Mouse (Mus musculus) midbrain, embryonic 10.5 days (tissue): ENCODE results near the gene Col6a4. TPM values are rescaled to one million over a fixed set of nuclear protein-coding genes. Genes with fewer than 3 reads are reported as not detected.

ENCODE experiments used
- DNase-seq: peaks from one replicate; pipeline ENCODE4 v3.0.0-alpha.2; 2017; ENCODE audit warnings: low spot score
- H3K27ac ChIP-seq: fragments of 300-500 bp; sonication (generic); replicated peaks from 2 replicates; pipeline ENCODE4 v1.5.1; 2016; ENCODE audit warnings: mild to moderate bottlenecking
- H3K27me3 ChIP-seq: fragments of 300-500 bp; sonication (generic); 2 replicates; pipeline ENCODE4 v1.6.1; 2016; ENCODE audit warnings: low read depth, mild to moderate bottlenecking; ENCODE audit not compliant: poor library complexity, severe bottlenecking
- H3K36me3 ChIP-seq: fragments of 300-500 bp; sonication (generic); 2 replicates; pipeline ENCODE4 v1.6.1; 2016; ENCODE audit warnings: mild to moderate bottlenecking, moderate library complexity
- H3K4me1 ChIP-seq: fragments of 300-500 bp; sonication (generic); 2 replicates; pipeline ENCODE4 v1.6.1; 2016
- H3K4me3 ChIP-seq: fragments of 300-500 bp; sonication (generic); 2 replicates; pipeline ENCODE4 v1.5.1; 2016; ENCODE audit warnings: mild to moderate bottlenecking, moderate library complexity
- H3K9me3 ChIP-seq: fragments of 300-500 bp; sonication (generic); replicated peaks from 2 replicates; pipeline ENCODE4 v1.6.1; 2016; ENCODE audit warnings: mild to moderate bottlenecking
- WGBS: fragments of 180-500 bp; shearing (Covaris S2); methylation state at CpG from one replicate; pipeline ENCODE4 v1.1.7; 2016; 5-methylcytosine and 5-hydroxymethylcytosine counted together
- polyA plus RNA-seq: library from polyadenylated mRNA; unstranded; fragments of >200 nt; fragmentation: Nextera tagmentation; extraction: Ambion mirVana; gene quantifications from 2 replicates; pipeline ENCODE4 v1.2.1, GENCODE M21; 2016

Gene Col6a4
- polyA plus RNA-seq, 1 experiment from 2014 or later: 0.10 TPM

DNA sequence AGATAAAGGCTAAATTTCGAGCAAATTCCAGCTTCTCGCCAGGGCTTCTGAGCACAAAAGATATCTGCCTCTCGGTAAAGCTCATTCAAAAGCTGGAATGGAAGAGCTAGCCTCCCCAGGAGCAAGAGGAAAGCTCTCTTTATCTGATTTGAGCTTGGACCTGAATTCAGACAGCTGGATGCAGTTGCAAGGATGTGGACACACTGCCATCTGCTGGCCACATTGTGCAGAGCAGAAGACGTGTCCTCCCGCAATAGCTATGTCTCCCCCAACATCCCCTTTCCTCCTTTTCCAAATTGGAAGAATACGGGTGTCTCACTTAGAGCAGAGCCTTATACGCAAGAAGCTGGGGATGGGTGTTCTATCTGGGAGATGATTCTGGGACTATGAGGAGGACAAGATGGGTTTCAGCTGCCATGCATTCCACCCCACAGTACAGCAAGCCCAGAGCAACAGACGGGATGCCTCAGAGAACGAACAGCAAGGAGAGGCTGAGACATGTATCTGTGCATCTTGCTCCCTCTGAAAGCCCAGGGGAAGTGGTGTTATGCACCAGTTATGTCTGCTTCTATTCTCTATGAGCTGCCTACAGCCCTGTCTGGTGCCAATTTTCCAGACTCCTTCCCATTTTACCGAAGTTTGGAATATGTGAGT, 16.3 kb upstream of the Col6a4 start:
- Histone ChIP-seq H3K9me3 (peaks cover 3% of the 10 kb centered on the region; the same call in 1 of the 2 replicates), H3K36me3 (no peaks in the 10 kb centered on the region), H3K27me3 (no peaks in the 10 kb centered on the region), H3K4me1 (peaks cover 27% of the 10 kb centered on the region), H3K4me3 (no peak overlapping the region), H3K27ac (peak overlapping the region; percentile 17; the same call in 1 of the 2 replicates)
- WGBS: 34% methylated on average over 10 of the region's 10 CpGs
- DNase-seq: peak; percentile 82

- no peak overlapping the region for H3K27ac ChIP-seq
- no peaks in the 10 kb centered on the region for H3K27me3 ChIP-seq
- H3K9me3 ChIP-seq: no peaks in the 10 kb centered on the region; the same call in 1 of the 2 replicates
- DNase-seq: no peak
- H3K36me3 ChIP-seq: no peaks in the 10 kb centered on the region
- H3K4me1 ChIP-seq: peaks cover 6% of the 10 kb centered on the region; the same call in 1 of the 2 replicates
- 82% methylated on average over 9 of the region's 9 CpGs for WGBS
- no peak overlapping the region for H3K4me3 ChIP-seq
Observed at GRCm38 (mm10) chr9:106106241-106106640, 9.7 kb upstream of the Col6a4 start.

DNA sequence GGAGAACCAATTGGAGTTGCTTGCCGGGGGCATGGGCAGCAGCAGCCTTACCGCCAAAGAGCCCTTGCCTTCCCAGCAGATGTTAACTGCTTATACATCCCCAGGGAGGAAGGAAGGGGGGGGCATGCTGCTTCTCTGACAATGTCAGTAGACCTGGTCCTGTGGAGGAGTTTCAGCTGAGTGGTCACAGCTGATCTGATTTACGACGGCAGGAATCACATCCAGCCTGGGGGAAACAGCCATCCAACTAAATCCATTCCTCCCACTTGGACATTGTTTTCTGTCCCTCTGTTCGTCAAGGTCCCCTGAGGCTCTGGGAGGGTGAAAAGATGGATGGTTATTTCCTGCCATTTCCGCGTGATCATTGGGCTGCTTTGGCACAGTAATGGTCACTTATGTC, 7.8 kb upstream of the Col6a4 start:
- no peak overlapping the region for H3K27ac ChIP-seq
- no peaks in the 10 kb centered on the region for H3K9me3 ChIP-seq
- no peaks in the 10 kb centered on the region for H3K36me3 ChIP-seq
- H3K4me3 ChIP-seq: no peak overlapping the region
- DNase-seq: no peak
- WGBS: 86% methylated on average over 7 of the region's 7 CpGs
- H3K4me1 ChIP-seq: peaks cover 19% of the 10 kb centered on the region
- H3K27me3 ChIP-seq: no peaks in the 10 kb centered on the region

DNA sequence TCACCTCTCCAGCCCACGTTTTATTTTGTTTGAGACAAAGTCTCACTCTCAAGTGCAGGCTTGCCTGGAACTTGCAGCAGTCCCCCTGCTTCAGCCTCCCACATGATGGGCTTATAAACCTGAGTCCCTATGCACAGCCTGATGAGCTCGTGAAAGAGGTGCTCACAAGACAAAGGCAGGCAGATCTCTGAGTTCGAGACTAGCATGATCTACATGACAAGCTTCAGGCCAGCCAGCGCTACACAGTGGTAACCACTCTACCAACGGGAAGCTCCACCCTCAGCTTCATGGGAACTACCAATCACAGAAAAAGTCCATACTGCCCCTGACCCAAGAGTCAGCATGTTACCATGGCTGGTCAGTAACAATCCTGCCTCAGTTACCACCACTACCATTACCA, 4.6 kb upstream of the Col6a4 start:
- Histone ChIP-seq H3K27ac (no peak overlapping the region), H3K4me1 (peaks cover 19% of the 10 kb centered on the region), H3K9me3 (no peaks in the 10 kb centered on the region), H3K27me3 (no peaks in the 10 kb centered on the region), H3K4me3 (no peak overlapping the region), H3K36me3 (no peaks in the 10 kb centered on the region)
- 87% methylated on average over 5 of the region's 5 CpGs for WGBS
- no peak for DNase-seq

- no peak for DNase-seq
- 0 out of 2 replicates have a peak overlapping the region, but pooled peaks have one; percentile 14 for H3K27ac ChIP-seq
- H3K4me1 ChIP-seq: peaks cover 19% of the 10 kb centered on the region
- no peaks in the 10 kb centered on the region for H3K36me3 ChIP-seq
- no peak overlapping the region for H3K4me3 ChIP-seq
- no peaks in the 10 kb centered on the region for H3K27me3 ChIP-seq
- WGBS: 78% methylated on average over 9 of the region's 9 CpGs
- no peaks in the 10 kb centered on the region for H3K9me3 ChIP-seq
Observed at GRCm38 (mm10) chr9:106100262-106100661, 3.7 kb upstream of the Col6a4 start.

- peak; percentile 29 for DNase-seq
- no peaks in the 10 kb centered on the region for H3K9me3 ChIP-seq
Observed at GRCm38 (mm10) chr9:106099379-106100021, 2.9 kb upstream of the Col6a4 start.

GRCm38 (mm10) chr9:106081528-106081927, 15.1 kb downstream of the Col6a4 start:
- Histone ChIP-seq H3K27ac (no peak overlapping the region), H3K9me3 (no peaks in the 10 kb centered on the region), H3K27me3 (no peaks in the 10 kb centered on the region), H3K4me1 (no peaks in the 10 kb centered on the region; the same call in 1 of the 2 replicates), H3K36me3 (no peaks in the 10 kb centered on the region), H3K4me3 (no peak overlapping the region)
- no peak for DNase-seq
- WGBS: 94% methylated on average over 5 of the region's 5 CpGs

More at GRCm38 (mm10) chr9:106099379-106100021, 2.9 kb upstream of the Col6a4 start:
- 74% methylated on average over 22 of the region's 22 CpGs for WGBS
- Histone ChIP-seq H3K4me3 (peak overlapping the region; percentile 21; the same call in 1 of the 2 replicates), H3K27ac (no peak overlapping the region), H3K4me1 (peaks cover 19% of the 10 kb centered on the region), H3K36me3 (no peaks in the 10 kb centered on the region), H3K27me3 (no peaks in the 10 kb centered on the region)

DNA sequence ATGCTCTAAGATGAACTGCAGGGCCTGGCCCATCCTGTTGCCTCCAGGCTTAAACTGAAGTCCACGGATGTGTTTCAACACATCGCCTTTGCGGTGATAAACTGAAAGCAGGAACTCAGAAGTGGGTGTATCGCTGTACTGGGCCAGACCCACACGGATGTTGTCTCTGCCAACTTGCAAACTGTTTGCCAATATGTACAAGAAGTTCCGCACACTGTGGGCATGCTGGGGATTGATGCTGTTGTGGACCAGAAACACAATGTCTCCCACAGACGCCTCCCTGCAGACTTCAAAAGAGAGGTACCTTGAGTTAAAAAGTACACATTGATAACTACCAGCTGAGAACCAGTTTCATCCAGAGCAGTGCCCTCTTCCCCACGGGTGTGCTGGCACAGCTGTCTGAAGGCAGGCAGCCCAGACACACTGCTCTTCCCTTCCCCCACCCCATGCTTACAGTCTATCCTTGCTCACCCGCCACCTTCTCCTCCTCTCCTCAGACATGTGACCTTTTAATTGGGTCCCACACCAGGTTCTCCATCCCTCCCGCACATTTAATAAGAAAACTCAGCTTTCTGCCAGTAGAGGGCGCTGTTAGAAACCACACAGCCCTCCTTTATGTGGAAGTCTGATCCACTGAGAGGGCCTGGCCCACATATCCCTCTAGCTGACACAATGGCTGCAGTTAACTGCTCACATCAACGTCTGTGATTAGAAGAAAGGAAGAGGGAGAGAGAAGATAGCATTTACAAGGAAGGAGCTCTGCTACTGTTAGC, 16.1 kb downstream of the Col6a4 start:
- Histone ChIP-seq H3K4me3 (no peak overlapping the region), H3K27ac (no peak overlapping the region; the same call in 1 of the 2 replicates), H3K4me1 (no peaks in the 10 kb centered on the region; the same call in 1 of the 2 replicates), H3K36me3 (no peaks in the 10 kb centered on the region), H3K9me3 (no peaks in the 10 kb centered on the region), H3K27me3 (no peaks in the 10 kb centered on the region)
- WGBS: 67% methylated on average over 12 of the region's 12 CpGs
- DNase-seq: peak; percentile 56

DNA sequence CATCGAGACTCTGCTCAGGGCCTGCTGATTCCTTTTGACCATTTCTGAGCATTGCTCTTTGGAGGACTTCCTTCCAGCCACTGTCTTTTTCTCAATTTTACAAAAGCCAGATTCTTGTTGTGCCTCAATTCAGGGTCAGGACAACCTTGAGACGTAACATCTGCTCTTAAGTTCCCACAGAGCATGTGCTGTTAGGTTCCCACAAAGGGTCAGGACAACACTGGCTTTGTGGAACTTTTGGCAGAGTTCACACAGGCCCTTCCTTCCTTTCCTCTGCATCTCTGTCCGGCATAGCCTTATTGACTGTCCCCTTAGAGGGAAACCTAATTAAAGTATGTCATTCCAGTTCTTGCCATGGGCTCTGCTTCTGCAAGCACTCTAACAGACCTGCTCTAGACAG, 18.6 kb downstream of the Col6a4 start:
- Histone ChIP-seq H3K27ac (no peak overlapping the region), H3K4me1 (no peaks in the 10 kb centered on the region; the same call in 1 of the 2 replicates), H3K36me3 (no peaks in the 10 kb centered on the region), H3K4me3 (no peak overlapping the region), H3K9me3 (no peaks in the 10 kb centered on the region), H3K27me3 (no peaks in the 10 kb centered on the region)
- WGBS: 90% methylated on average over 3 of the region's 3 CpGs
- DNase-seq: no peak

- 77% methylated on average over 5 of the region's 5 CpGs for WGBS
- Histone ChIP-seq H3K36me3 (no peaks in the 10 kb centered on the region), H3K27me3 (no peaks in the 10 kb centered on the region), H3K27ac (no peak overlapping the region), H3K9me3 (no peaks in the 10 kb centered on the region), H3K4me1 (no peaks in the 10 kb centered on the region; the same call in 1 of the 2 replicates), H3K4me3 (no peak overlapping the region)
- DNase-seq: no peak
Observed at GRCm38 (mm10) chr9:106076234-106076633, 20.3 kb downstream of the Col6a4 start.

DNA sequence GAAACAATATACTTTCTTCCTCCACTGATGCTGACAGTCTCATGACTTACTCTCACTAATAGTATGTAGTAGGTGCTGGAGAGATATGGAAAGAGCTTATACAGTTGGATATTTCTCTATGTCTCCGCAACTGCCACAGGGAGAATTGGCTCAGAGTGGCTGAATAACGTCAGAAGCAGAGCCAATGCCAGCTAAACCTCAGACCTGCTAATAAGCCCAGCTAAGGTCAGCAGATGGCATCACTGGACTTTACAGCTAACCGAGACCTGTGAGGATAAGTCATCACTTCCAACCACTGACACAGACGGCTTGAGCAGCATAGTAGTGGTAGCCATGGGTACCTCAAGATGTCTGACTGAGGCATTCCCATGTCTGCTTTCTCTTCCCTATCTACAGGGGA, 22.6 kb downstream of the Col6a4 start:
- Histone ChIP-seq H3K4me3 (no peak overlapping the region), H3K27ac (no peak overlapping the region), H3K9me3 (no peaks in the 10 kb centered on the region), H3K36me3 (no peaks in the 10 kb centered on the region), H3K27me3 (no peaks in the 10 kb centered on the region), H3K4me1 (no peaks in the 10 kb centered on the region)
- no peak for DNase-seq
- WGBS: 84% methylated on average over 4 of the region's 4 CpGs

- WGBS: 76% methylated on average over 6 of the region's 6 CpGs
- Histone ChIP-seq H3K4me1 (no peaks in the 10 kb centered on the region), H3K27me3 (no peaks in the 10 kb centered on the region), H3K36me3 (no peaks in the 10 kb centered on the region), H3K9me3 (no peaks in the 10 kb centered on the region), H3K27ac (no peak overlapping the region), H3K4me3 (no peak overlapping the region)
- DNase-seq: no peak
Observed at GRCm38 (mm10) chr9:106071651-106072050, 24.9 kb downstream of the Col6a4 start.
